Mouse (Mus musculus): ENCODE measurements around the gene Ppp1r37. TPM values are rescaled to one million over a fixed set of nuclear protein-coding genes. Genes with fewer than 3 reads are reported as not detected.

The Ppp1r37 gene
- polyA plus RNA-seq, 1 experiment from 2014 or later, result 33.2 TPM

GRCm38 (mm10) chr7:19567426-19567825, 4.5 kb upstream of the Ppp1r37 start:
- H3K9me3 ChIP-seq, result peaks cover 9% of the 10 kb centered on the region; the same call in 1 of the 2 replicates
- H3K27me3 ChIP-seq, result no peaks in the 10 kb centered on the region
- H3K4me1 ChIP-seq (replicated peaks), result peaks cover 18% of the 10 kb centered on the region
- 95% methylated on average over 8 of the region's 8 CpGs for WGBS
- no peak overlapping the region for H3K27ac ChIP-seq
- no peak overlapping the region for H3K4me2 ChIP-seq
- H3K36me3 ChIP-seq, result peaks cover 65% of the 10 kb centered on the region
- no peak overlapping the region for H3K9ac ChIP-seq (replicated peaks)
- H3K4me3 ChIP-seq (replicated peaks), result no peak overlapping the region
- no peak for ATAC-seq (ENCODE audit: insufficient number of reproducible peaks, insufficient read depth, low FRiP score, low TSS enrichment, low read depth)

- no peak overlapping the region for H3K4me2 ChIP-seq
- ATAC-seq (ENCODE audit: insufficient number of reproducible peaks, insufficient read depth, low FRiP score, low TSS enrichment, low read depth), result no peak
- H3K9ac ChIP-seq (replicated peaks), result no peak overlapping the region
- H3K27me3 ChIP-seq, result no peaks in the 10 kb centered on the region
- peaks cover 14% of the 10 kb centered on the region for H3K4me1 ChIP-seq (replicated peaks)
- H3K27ac ChIP-seq, result no peak overlapping the region
- WGBS, result 100% methylated on average over 2 of the region's 2 CpGs
- no peak overlapping the region for H3K4me3 ChIP-seq (replicated peaks)
- peaks cover 63% of the 10 kb centered on the region for H3K36me3 ChIP-seq
- H3K9me3 ChIP-seq, result peaks cover 9% of the 10 kb centered on the region; the same call in 1 of the 2 replicates
Measured at GRCm38 (mm10) chr7:19565803-19566202, 2.9 kb upstream of the Ppp1r37 start.

GRCm38 (mm10) chr7:19564455-19564854, 1.6 kb upstream of the Ppp1r37 start:
- Histone ChIP-seq H3K4me2 (no peak overlapping the region), H3K9ac (replicated peaks) (no peak overlapping the region), H3K4me3 (replicated peaks) (no peak overlapping the region), H3K9me3 (peaks cover 9% of the 10 kb centered on the region; the same call in 1 of the 2 replicates), H3K27me3 (no peaks in the 10 kb centered on the region), H3K4me1 (replicated peaks) (peaks cover 27% of the 10 kb centered on the region), H3K27ac (no peak overlapping the region), H3K36me3 (peaks cover 50% of the 10 kb centered on the region)
- 82% methylated on average over 4 of the region's 4 CpGs for WGBS
- no peak for ATAC-seq (ENCODE audit: insufficient number of reproducible peaks, insufficient read depth, low FRiP score, low TSS enrichment, low read depth)

GRCm38 (mm10) chr7:19563884-19564283, 1.0 kb upstream of the Ppp1r37 start:
- H3K4me2 ChIP-seq, result no peak overlapping the region
- ATAC-seq (ENCODE audit: insufficient number of reproducible peaks, insufficient read depth, low FRiP score, low TSS enrichment, low read depth), result no peak
- no peak overlapping the region for H3K4me3 ChIP-seq (replicated peaks)
- no peaks in the 10 kb centered on the region for H3K27me3 ChIP-seq
- peaks cover 9% of the 10 kb centered on the region; the same call in 1 of the 2 replicates for H3K9me3 ChIP-seq
- peaks cover 33% of the 10 kb centered on the region for H3K4me1 ChIP-seq (replicated peaks)
- no peak overlapping the region for H3K27ac ChIP-seq
- peaks cover 44% of the 10 kb centered on the region for H3K36me3 ChIP-seq
- WGBS, result 85% methylated on average over 3 of the region's 3 CpGs
- no peak overlapping the region for H3K9ac ChIP-seq (replicated peaks)

GRCm38 (mm10) chr7:19561765-19562642, 872 bp downstream of the Ppp1r37 start:
- Histone ChIP-seq H3K4me3 (replicated peaks) (peak overlapping the region; percentile 99), H3K27me3 (no peaks in the 10 kb centered on the region), H3K27ac (peak overlapping the region; percentile 89), H3K9ac (replicated peaks) (peak overlapping the region; percentile 96), H3K4me1 (replicated peaks) (peaks cover 38% of the 10 kb centered on the region), H3K4me2 (peak overlapping the region; percentile 91), H3K36me3 (peaks cover 48% of the 10 kb centered on the region), H3K9me3 (peaks cover 9% of the 10 kb centered on the region; the same call in 1 of the 2 replicates)
- peak; percentile 72 for ATAC-seq (ENCODE audit: insufficient number of reproducible peaks, insufficient read depth, low FRiP score, low TSS enrichment, low read depth)
- under 1% methylated on average over 100 of the region's 102 CpGs for WGBS

GRCm38 (mm10) chr7:19561431-19561764, 1.5 kb downstream of the Ppp1r37 start:
- no peak for ATAC-seq (ENCODE audit: insufficient number of reproducible peaks, insufficient read depth, low FRiP score, low TSS enrichment, low read depth)
- peaks cover 49% of the 10 kb centered on the region for H3K36me3 ChIP-seq

GRCm38 (mm10) chr7:19560491-19561260, 2.2 kb downstream of the Ppp1r37 start:
- no peaks in the 10 kb centered on the region for H3K27me3 ChIP-seq
- no peak for ATAC-seq (ENCODE audit: insufficient number of reproducible peaks, insufficient read depth, low FRiP score, low TSS enrichment, low read depth)
- H3K36me3 ChIP-seq, result peaks cover 51% of the 10 kb centered on the region
- H3K27ac ChIP-seq, result peak overlapping the region; percentile 89; the same call in 1 of the 2 replicates
- peak overlapping the region; percentile 91 for H3K4me2 ChIP-seq
- H3K4me3 ChIP-seq (replicated peaks), result peak overlapping the region; percentile 99
- peaks cover 38% of the 10 kb centered on the region for H3K4me1 ChIP-seq (replicated peaks)
- WGBS, result 26% methylated on average over 11 of the region's 11 CpGs
- H3K9ac ChIP-seq (replicated peaks), result peak overlapping the region; percentile 96
- peaks cover 9% of the 10 kb centered on the region; the same call in 1 of the 2 replicates for H3K9me3 ChIP-seq

More at GRCm38 (mm10) chr7:19561431-19561764, 1.5 kb downstream of the Ppp1r37 start:
- Histone ChIP-seq H3K9ac (replicated peaks) (peak overlapping the region; percentile 96), H3K4me1 (replicated peaks) (peaks cover 38% of the 10 kb centered on the region), H3K27ac (peak overlapping the region; percentile 89), H3K4me2 (peak overlapping the region; percentile 91), H3K4me3 (replicated peaks) (peak overlapping the region; percentile 99), H3K9me3 (peaks cover 9% of the 10 kb centered on the region; the same call in 1 of the 2 replicates), H3K27me3 (no peaks in the 10 kb centered on the region)
- under 1% methylated on average over 11 of the region's 11 CpGs for WGBS

GRCm38 (mm10) chr7:19558965-19559364, 3.9 kb downstream of the Ppp1r37 start:
- Histone ChIP-seq H3K9me3 (no peaks in the 10 kb centered on the region), H3K4me3 (replicated peaks) (0 out of 2 replicates have a peak overlapping the region, but pooled peaks have one; percentile 7), H3K4me1 (replicated peaks) (peaks cover 38% of the 10 kb centered on the region), H3K27me3 (no peaks in the 10 kb centered on the region), H3K4me2 (peak overlapping the region; percentile 91; the same call in 1 of the 2 replicates), H3K36me3 (peaks cover 48% of the 10 kb centered on the region), H3K27ac (no peak overlapping the region), H3K9ac (replicated peaks) (0 out of 2 replicates have a peak overlapping the region, but pooled peaks have one; percentile 18)
- ATAC-seq (ENCODE audit: insufficient number of reproducible peaks, insufficient read depth, low FRiP score, low TSS enrichment, low read depth), result no peak
- 50% methylated on average over 2 of the region's 2 CpGs for WGBS

GRCm38 (mm10) chr7:19557982-19558900, 4.6 kb downstream of the Ppp1r37 start:
- no peaks in the 10 kb centered on the region for H3K9me3 ChIP-seq
- H3K27me3 ChIP-seq, result no peaks in the 10 kb centered on the region
- H3K4me2 ChIP-seq, result no peak overlapping the region; the same call in 1 of the 2 replicates
- ATAC-seq (ENCODE audit: insufficient number of reproducible peaks, insufficient read depth, low FRiP score, low TSS enrichment, low read depth), result no peak
- H3K36me3 ChIP-seq, result peaks cover 49% of the 10 kb centered on the region
- no peak overlapping the region for H3K4me3 ChIP-seq (replicated peaks)
- WGBS, result 91% methylated on average over 6 of the region's 6 CpGs
- peaks cover 32% of the 10 kb centered on the region for H3K4me1 ChIP-seq (replicated peaks)
- 0 out of 2 replicates have a peak overlapping the region, but pooled peaks have one; percentile 18 for H3K9ac ChIP-seq (replicated peaks)
- no peak overlapping the region for H3K27ac ChIP-seq

- Histone ChIP-seq H3K4me3 (replicated peaks) (no peak overlapping the region), H3K4me2 (no peak overlapping the region), H3K36me3 (peaks cover 61% of the 10 kb centered on the region), H3K4me1 (replicated peaks) (peaks cover 33% of the 10 kb centered on the region), H3K9ac (replicated peaks) (no peak overlapping the region), H3K27me3 (no peaks in the 10 kb centered on the region), H3K9me3 (no peaks in the 10 kb centered on the region), H3K27ac (no peak overlapping the region)
- WGBS, result 96% methylated on average over 2 of the region's 2 CpGs
- ATAC-seq (ENCODE audit: insufficient number of reproducible peaks, insufficient read depth, low FRiP score, low TSS enrichment, low read depth), result no peak
Measured at GRCm38 (mm10) chr7:19557086-19557485, 5.8 kb downstream of the Ppp1r37 start.
